Mouse (Mus musculus): ENCODE data around the gene Aasdh.
"Not testable (repeated sequence)": the region's sequence is repeated elsewhere in the genome, so short reads cannot be mapped to it uniquely, and the experiment has no call there.

Gene Aasdh

DNA sequence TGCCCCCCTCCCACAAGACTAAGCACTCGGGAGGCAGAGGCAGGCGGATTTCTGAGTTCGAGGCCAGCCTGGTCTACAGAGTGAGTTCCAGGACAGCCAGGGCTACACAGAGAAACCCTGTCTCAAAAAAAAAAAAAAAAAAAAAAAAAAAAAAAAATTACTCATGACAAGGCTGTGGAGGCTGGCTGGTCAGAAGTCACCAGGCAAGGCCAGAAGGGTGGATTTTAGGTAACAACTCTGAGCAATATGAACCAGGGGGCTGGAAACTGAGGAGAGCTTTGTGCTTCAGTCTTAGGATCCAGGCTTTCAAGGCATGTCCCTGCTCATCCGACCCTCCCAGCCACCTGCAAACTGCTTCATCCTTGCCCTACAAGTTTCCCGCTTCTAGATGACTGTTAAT, 7.2 kb upstream of the Aasdh start:
- DNase-seq (ENCODE audit: low spot score in 2 of 2), result not testable (repeated sequence)

DNA sequence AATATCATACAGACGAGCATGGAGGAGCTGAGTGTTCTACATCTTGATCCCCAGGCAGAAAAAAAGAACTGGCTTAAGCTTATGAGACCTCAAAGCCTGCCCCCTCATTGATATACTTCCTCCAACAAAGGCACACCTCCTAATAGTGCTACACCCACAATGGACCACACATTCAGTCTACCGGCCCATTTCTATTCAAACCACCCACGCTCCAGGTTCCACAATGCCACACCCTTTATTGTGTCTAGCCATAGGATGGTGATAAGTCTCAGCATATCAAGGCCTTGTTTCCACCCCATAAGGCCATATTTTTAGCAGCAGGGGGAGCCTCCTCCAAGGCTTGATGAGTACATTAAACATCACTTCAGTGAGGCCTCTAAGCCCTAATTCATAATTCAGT, 5.5 kb upstream of the Aasdh start:
- DNase-seq (ENCODE audit: low spot score in 2 of 2), result no peak

DNA sequence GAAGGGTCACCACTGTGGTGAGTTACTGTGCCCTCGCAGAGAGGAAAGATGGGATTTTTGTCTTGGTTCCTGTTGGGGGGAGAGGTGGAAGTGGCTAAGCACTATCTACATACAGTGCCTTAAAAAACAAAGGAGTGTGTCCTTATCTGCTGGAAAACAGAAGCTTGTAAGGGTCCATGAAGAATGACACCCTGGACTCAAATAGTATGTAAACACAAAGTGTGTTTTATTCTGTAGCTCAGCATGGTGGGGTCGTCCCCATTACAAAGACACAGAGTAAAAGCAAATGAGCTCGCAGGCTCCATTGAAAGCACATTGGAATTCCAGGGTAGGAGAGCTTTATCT, 813 bp upstream of the Aasdh start:
- no peak for DNase-seq (ENCODE audit: low spot score in 2 of 2)

DNA sequence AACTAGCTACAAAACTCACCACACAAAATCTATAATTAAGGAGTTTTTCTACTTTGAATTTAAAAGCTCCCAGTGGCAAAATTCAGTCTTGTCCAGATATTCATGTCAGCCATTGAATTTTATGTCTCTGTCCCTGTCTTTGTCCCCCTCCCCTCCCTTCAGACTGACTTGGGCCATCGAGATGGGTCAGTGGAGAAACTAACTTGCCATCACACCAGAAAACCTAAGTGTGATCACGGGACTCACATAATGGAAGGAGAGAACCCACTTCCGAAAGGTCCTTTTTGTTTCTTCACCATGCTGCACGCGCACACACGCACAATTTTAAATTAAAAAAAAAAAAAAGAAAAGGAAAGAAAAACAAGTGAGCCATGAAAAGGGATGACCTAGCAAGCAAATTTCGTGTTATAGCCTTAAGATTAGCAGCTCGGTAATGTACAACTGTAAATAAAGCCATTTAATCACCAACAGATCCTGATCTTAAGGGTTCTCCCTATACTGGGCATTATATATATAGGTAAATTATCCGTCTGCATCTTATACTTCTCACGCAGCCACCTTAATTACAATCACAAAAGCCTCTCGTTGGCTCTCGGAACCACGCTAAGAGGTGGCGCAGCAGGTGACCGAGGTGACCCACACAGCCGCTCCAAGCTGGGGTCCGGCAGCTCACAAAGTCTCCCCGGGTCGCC, 455 bp downstream of the Aasdh start:
- DNase-seq (ENCODE audit: low spot score in 2 of 2), result no peak

DNA sequence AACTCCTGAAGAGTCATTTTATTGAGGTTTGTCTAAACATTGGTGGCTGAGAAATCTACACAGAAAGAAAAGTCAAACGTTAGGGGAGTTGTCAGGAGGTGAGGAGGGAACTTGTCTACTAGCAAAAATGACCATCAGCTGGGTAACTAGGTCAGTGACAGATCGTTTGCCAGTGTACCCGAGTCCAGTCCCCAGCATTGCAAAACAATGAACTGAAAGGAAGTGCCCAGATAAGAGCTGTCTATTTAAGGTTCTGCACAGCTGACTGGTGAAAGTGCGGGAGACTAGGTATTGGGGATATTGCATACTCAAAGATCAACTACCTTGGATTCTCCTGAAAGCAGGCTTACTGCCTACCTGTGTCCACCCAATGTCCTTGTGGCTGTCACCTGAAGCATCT, 3.2 kb downstream of the Aasdh start:
- DNase-seq (ENCODE audit: low spot score in 2 of 2), result no peak

DNA sequence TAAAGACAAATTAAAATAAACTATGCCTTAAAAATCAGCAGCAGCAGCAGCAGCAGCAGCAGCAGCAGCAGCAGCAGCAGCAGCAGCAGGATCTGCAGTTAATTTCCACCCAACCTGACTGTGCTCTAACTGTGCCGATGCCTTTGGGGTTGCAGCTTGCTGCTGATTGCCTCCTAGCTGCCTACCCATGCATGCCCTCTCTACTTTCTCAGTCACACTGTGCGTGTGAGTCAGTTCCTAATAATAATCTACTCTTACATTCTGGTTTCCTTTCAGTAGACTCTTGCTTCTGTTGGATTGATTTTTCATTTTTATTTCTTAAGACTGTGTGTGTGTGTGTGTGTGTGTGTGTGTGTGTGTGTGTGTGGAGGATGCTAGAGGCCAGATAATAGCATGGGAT, 12.2 kb downstream of the Aasdh start:
- no peak for DNase-seq (ENCODE audit: low spot score in 2 of 2)

DNA sequence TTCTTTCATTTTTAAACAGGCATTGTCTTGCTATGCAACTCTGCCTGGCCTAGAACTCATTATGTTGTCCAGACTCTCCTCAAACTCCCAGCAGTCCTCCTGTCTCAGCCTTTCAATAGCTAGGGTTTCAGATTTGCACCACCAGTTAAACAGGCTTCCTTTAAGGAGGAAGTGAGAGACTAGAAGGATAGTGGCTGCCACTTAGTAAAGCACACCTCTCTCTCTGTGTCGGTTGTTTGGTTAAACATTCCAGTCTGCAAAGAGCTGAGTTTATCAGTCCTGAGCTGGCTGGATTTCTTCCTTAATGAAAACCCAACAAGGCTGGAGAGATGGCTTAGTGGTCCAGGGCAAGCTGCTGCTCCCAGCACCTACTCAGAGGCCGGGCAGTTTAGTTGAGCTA, 12.7 kb downstream of the Aasdh start:
- no peak for DNase-seq (ENCODE audit: low spot score in 2 of 2)

DNA sequence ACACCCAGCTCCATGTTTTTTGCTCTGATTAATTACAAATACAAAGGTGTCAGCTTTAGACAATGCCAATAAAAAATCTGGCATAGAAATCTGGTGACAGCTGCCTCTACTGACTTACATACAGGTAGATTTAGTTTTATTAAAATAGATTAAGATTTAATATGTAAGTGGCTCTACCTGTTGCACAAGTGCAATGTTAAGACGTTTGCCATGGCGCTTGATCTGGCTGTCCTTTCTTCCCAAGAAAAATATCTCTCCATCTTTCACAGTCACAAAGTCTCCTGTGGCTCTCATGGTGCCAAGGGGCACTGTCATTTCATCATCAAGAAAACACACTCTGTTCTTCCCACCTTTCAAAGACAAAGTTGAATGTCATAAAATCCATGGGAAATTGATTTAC, 18.3 kb downstream of the Aasdh start:
- DNase-seq (ENCODE audit: low spot score in 2 of 2), result no peak

DNA sequence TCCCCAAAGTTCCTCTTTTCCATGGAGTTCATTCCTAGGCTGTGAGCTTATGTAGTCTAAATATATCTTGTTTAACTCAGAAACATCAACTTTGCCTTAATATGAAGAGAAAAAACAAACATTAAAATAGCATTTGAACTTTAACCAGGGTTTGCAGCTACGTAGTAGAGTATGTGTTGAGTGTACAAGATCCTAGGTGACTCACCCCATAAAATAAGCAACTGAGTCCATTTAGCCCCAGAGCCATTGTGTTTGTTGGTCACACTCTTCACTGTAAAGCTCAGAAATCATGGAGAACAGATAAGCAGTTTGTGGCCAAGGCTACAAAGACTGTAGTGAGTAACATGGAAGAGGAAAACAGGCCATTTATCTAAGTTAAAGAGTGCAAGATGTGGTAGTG, 21.2 kb downstream of the Aasdh start:
- no peak for DNase-seq (ENCODE audit: low spot score in 2 of 2)

DNA sequence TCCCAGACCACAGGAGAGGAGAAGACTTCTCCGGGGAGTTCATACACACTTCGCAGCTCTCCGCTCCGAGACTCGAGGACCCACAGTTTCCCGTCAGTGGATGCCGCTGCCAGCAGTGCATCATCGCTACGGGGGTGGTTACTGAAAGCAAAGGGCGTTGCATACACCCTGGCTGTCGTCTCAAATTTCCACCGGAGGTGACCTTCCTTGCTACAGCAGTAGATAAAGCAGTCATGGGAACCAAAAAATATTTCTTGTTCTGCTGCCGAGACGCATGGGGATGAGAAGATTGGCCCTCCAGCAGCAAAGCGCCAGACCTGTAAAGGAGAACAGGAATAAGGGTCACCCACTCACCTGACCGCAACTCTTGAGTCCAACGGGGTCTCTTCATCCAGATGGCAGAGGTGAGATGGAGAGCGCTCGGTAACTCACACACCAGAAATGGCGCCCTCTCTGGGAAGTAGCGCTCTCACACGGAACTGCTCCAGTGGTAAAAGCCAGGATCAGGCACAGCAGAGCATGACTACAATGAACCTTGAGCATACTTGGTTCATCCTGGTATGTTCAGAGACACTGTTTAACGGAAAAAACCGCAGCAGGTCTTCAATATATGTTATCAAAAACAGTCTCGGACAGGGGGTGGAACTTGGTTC, 29.1 kb downstream of the Aasdh start:
- DNase-seq (ENCODE audit: low spot score in 2 of 2), result no peak

DNA sequence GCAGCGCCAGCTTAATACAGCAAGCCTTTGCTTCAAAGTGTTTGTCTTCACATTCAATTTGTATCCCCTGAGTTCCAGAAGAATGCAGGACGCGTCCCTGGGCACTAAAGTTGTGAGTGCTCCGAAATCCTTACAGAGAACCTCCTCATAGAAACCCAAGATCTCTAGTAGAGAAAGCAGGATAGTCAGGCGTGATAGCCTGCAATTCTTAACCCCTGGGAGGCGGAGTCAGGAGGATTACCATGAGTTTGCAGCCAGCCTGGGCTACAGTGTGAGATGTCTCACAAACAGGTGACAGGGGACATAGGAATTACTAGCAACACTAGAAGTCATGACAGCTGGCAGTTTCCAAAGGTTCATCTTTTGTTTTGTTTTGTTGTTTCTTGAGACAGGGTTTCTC, 35.8 kb downstream of the Aasdh start:
- no peak for DNase-seq (ENCODE audit: low spot score in 2 of 2)

DNA sequence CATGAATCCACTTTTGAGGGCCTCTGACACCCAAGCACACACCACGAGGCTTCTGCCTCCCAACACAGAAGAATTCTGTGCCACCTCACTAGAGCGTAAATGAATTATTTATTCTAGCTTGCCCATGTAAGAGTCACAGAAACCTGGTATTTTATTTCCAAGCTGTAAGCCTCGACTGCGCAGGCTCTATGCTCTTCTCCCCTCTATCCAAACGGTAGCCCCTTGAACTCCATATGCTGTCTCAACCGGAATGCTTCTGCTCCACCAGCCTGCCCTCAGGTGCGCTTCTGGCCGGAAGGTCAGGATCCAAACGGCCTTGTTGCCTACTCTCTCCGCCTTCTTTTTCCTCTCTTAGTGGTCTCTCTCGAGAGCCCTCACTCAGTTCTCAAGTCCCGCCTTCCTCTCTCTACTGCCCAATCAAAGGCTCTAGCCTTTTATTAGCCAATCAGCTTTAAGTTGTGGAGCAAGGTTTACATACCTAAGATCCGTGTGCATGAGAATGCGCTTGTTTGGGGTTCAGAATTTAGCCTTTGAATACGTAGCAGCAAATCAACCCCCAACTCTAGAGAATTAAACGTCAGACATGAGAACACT, 36.5 kb downstream of the Aasdh start:
- DNase-seq (ENCODE audit: low spot score in 2 of 2), result no peak

DNA sequence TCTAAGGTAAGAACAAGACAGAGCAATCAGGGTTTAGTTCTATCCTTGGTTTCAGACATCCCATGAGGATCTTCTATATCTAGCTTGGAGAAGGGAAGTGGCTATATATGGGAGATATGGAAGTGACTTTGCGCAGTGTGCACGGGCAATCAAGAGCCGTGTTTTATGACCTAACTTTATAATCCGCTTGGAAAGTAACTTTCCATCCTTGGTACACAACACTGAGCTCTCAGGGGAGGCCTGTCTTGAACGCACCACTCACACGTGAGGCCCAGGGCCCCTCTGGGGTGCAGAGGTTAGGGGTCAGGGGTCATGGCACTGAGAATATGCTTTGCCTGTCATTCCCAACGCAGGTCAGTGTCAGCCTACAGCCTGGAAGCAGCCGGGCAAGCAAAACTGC, 38.5 kb downstream of the Aasdh start:
- DNase-seq (ENCODE audit: low spot score in 2 of 2), result no peak

DNA sequence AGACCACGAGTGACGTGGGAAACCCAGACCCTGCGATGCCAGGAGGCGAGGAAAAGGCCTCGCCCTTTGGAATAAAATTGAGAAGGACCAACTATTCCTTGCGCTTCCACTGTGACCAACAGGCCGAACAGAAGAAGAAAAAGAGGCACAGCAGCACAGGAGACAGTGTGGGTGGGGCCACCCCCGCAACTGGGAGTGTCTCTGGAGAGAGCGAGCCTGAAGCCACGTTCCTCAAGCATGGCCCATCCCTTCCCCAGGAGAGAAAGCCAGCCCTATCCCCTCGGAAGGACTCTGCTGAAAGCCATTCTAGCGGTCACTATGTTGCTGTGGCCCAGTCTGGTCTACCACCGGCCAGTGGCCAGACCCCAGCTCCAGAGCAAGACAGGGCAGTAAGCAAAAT, 46.9 kb downstream of the Aasdh start:
- no peak for DNase-seq (ENCODE audit: low spot score in 2 of 2)

DNA sequence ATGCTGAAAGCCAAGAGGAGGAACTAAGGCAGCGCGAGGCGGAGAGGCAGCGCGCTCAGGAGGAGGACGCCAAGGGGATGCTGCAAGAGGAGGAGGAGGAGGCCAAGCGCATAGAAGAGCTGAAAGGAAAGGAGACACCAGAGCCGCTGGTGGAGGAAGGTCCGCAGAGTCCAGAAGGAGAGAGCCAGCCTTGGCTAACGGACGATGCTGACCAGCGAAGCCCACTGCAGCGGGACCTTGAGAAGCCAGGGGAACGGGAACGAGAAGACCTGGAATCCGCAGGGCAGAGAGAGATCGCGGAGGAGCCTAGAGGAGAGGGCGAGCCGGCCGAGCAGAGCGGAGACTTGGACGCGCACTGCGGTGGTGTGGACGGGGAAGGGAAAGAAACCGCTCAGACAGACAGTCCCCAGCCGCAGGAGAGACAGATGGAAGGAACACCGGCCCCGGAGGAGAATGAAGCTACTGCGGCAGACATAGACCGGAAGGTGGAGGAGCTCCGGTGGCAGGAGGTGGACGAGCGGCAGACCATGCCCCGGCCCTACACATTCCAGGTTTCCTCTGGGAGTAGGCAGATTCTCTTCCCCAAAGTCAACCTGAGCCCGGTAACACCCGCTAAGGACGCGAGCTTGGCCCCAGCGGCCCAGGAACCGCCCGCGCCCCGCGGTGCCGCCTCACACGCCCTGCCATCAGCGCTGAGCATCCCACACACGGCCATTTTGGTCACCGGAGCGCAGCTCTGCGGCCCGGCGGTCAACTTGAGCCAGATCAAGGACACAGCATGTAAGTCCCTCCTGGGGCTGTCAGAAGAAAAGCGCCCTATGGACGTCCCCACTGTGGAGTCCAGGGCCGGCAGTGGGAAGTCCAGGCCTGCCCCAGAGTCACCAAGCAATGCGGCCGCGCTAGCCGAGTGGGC, 48.0 kb downstream of the Aasdh start:
- no peak for DNase-seq (ENCODE audit: low spot score in 2 of 2)

DNA sequence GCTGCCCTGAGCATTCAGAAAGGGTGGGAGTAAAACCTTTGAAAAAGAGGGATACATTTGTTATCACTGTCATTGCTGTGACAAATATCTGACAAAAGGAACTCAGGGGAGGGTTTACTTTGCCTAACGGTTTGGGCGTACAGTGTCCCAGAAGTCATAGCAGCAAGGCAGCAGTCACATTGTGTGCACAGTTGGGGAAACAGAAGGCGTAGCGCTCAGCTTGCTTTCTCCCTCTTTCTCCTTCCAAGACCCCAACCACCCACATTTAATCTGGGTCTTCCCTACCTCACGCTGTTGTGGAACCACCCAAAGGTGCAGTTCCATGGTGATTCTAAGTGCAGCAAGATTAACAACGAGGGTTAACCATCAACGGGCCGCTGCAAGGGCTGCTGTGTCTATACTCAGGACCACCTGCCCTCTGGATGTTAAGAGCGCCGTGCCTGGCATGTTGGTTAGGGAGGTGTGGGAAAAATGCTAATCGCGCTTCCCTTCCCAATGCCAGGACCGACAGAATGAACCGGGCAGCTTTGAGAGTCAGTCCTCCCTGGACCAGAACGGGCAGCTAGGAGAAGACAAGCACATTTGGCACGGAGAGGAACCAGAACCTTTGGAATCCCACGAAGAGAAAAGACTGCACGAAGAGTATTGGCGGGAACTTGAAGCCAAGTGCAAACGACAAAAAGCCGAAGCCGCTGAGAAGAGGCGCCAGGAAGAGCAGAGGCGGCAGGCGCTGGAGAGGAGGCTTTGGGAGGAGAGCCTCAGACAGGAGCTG, 49.3 kb downstream of the Aasdh start:
- DNase-seq (ENCODE audit: low spot score in 2 of 2), result no peak

DNA sequence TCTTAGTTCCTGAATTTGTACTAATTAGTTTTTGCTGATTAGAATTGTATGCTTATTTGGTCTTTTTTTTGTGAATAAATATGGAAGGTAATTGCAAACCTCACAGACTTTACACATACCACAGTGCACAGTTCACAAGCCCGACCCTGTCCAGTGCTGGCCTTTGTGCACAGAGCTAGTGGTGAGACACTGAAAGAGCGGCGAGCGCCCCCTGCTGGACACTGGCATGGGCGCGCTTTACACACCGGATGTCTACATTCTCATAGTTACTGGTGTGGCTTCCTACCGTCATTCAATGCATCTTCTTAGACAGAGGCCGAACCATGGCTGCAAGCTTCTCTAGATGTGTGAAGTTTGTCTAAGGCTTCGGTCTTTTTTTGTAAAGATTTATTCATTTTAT, 51.8 kb downstream of the Aasdh start:
- peak in 1 of 2 experiments; percentile 80 for DNase-seq (ENCODE audit: low spot score in 2 of 2)

DNA sequence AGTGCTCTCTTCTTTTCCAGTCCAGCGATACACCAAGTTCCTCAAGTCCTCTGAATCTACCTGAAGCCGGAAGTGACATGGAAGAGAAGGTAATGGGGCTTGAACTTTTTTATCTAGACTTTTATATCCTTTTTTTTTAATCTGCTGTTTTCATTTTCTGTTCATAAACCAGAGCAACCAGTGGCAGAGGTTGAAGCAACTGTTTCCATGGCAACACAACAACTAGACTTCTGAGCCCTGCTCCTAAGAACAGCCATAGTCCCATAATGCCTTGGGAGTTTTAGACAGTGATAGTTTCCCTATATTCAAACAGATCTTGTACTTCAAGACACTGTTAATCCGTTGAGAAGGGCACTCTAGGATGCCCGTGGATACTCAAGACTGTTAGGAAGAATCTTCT, 54.0 kb downstream of the Aasdh start:
- no peak for DNase-seq (ENCODE audit: low spot score in 2 of 2)

DNA sequence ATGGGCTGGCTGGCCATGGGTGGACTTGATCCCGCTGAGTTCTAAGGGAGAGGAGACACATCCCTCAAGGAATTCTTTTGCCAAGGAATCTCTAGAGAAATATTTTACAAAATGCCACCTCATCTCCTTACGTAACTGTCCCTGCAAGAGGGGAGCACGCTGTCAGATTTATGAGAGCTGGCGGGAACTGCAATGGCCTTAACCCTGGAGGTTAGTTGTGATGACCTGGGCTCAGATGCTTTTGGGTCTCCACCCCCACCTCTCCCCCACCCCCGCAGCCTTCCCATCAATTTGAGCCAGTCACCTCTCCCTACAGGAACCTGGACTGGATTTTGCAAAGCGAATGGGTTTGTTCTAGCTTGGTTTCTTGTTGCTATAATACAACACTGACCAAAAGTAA, 58.2 kb downstream of the Aasdh start:
- no peak for DNase-seq (ENCODE audit: low spot score in 2 of 2)

DNA sequence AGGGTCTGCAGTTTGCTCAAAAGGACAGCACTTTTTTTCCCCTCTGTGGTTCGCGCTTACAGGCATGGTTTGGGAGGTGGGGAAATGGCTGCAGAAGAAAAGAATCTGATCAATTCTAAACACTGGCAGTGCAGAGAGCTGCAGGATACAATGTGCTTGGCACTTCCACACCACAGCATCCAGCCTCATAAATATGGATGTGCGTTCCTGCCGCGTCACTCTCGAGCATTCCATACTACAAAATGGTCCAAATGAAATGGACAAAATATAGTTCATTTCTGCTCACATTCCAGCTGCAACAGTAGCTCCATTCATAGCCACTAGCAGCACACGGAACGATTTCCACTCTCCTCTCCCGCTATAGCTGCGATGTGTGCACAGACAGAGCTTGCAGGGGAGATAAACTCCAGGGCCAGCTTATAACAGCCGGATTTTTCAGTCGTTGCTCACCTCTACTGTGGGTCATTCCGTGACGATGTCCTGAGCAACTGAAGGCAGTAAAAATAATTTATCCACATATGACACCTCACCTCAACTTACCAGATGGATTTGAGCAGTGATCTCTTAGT, 60.6 kb downstream of the Aasdh start:
- DNase-seq (ENCODE audit: low spot score in 2 of 2), result peak in 1 of 2 experiments; percentile 29

DNA sequence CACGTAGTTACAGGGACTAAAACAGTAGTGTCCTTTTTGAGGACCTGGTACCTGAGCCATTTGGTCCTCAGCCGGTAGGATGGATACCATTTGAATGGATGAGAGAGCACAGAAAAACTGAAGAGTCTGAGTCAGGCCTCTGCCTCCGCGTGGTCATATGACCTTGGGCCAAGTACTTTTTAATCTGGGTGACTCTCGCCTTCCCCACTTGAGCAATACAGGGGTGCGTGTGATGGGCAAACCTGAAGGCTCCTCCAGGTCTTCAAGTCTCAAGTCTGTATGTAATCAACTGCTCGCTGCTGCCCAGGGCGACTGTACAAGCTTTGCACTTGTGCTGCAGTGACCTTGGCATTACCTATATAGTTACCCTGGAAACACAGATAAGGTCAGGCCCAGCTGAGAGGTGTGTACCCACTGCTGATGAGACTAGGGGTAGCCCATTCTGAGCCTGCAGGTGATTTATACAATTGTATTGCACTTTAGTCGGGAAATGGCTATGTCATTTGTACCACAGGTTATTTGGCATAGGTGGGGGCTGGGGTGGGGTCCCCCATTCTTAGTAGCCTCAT, 61.4 kb downstream of the Aasdh start:
- DNase-seq (ENCODE audit: low spot score in 2 of 2), result no peak

Data from left cerebral cortex, adult 9 months (tissue).